Mouse (Mus musculus) left cerebral cortex, postnatal 14 days (tissue): ENCODE measurements around the gene Shank1. TPM values are rescaled to one million over a fixed set of nuclear protein-coding genes. Genes with fewer than 3 reads are reported as not detected.
A peak's percentile ranks its signal among the peaks of the same experiment; 100 is the strongest.

Experiments
- DNase-seq, 2 experiments: peaks; one replicate each; pipeline ENCODE4 v3.0.0; 2021 to 2022; ENCODE audit warnings: low spot score in 2 of 2, mixed read lengths in 1 of 2
- intact Hi-C: fragments of 180-260 bp; cut with DNase I; formaldehyde crosslinking; loops from one replicate; pipeline ENCODE4 v1.15.1; 2025
- total RNA-seq, 2 experiments: library from RNA; stranded (reverse); gene quantifications; 2 replicates each; pipeline ENCODE4 v1.2.3; 2021

Shank1 gene
- total RNA-seq, 2 experiments from 2014 or later: 512 to 537 TPM

DNA sequence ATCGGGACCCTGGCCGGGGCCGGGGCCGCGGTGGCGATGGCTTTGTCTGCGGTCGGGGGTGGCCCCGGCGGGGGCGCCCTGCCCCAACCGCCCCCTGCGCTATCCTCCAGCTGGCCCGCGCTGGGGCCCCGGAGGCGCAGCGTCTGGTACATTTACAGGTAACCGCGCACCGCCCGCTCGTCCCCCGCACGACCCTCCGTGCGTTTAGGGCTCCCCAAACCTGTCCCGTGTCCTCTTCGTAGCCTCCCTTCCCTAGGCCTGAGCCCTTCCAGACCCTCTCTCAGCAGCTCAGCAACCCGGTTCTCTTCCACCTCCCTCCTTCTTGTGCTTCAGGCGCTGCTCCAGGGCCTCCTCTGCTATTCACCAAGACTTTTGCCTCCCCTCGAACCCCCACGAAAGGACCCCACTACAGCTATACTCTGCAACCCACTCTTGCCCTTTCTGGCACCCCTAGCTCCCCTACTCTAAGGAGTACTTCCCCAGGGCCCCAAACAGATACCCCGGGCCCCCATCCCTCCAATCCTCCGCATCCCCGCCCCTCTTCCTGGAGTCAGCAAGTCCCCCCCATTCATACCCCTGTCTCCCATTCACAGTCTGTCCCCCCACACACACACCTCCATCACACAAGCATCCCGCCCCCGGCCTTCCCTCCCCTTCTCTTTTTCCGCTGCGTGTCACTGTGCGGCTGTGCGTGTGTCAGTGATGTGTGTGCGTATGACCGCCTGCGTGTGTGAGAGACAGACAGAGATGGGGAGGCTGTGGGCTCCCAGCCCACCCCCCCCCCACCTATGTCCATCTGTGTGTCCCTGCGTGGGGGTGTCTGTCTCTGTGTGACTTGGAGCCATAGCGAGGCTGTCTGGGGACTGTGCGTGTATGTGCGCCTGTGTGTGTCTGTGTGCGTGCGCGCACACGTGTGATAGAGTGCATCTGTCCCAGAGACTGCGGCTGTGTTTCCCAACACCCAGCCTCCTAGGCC lies 26.3 kb downstream of the Shank1 start:
- peak in 1 of 2 experiments; percentile 92 for DNase-seq
- intact Hi-C loops: no loop called here

- no peak for DNase-seq
- intact Hi-C loops: no loop called here
These were observed 27.2 kb downstream of the Shank1 start for GRCm38 (mm10) chr7:44337121-44337849.

DNA sequence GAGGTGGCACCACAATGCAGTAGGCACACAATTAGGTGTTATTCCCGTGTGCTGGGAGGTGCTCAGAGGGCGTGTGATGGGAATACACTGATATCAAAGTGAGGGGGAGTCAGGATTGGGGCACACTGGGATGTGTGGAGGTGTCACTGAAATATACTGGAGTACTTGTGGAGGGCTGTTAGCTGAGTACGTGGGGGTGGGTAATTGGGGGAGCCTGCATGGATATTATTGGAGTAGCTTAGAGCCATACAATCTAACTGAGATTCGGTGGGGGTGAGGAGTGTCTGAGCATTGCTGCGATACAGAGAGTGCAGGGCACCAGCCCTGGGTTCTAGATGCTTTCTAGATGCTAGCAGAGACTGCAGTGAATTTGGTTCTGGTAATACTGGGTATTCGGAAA lies 30.2 kb downstream of the Shank1 start:
- intact Hi-C loops: no loop called here

DNA sequence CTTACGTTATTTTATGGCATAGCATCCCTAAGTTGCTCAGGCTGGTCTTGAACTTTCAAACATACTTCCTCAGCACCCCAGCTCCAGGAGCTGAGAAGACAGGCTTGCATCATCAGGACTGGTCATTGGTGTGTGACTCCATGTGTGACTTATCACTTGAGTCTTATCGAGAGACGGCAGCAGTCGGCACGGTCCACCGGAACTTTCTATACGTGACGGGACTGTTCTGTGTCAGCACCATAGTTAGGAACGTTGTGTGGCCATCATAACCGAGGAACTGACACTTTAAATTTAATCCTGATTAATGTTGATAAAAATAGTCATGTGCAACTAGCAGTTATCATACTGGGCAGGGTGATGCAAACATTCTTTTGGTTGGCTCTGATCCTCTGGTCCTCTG lies 31.1 kb downstream of the Shank1 start:
- DNase-seq: no peak
- intact Hi-C loops: no loop called here

More for the DNA sequence above, 30.2 kb downstream of the Shank1 start:
- DNase-seq: no peak

DNA sequence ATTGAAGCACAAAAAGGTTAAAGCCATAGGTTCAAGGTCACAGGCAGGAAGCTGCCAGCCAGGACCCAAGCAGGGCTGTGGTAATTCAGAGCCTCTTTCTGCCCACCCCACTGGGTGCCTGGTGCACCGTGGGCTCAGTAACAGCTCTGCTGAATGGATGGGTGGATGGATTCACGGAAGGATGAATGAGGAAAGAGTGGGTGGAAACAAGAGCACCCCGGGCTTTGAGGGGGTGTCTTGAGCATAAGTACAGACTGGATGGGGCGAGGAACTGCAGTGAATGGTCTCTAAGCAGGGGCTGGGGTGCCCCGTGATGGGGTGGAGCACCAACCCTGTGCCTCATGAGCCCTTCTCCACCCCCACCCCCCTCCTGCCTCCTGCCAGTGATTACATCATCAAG lies 31.7 kb downstream of the Shank1 start:
- DNase-seq: peak in 1 of 2 experiments; percentile 50
- intact Hi-C loops: no loop called here

- intact Hi-C loops: no loop called here
These were observed 33.5 kb downstream of the Shank1 start for GRCm38 (mm10) chr7:44343459-44344015.

DNA sequence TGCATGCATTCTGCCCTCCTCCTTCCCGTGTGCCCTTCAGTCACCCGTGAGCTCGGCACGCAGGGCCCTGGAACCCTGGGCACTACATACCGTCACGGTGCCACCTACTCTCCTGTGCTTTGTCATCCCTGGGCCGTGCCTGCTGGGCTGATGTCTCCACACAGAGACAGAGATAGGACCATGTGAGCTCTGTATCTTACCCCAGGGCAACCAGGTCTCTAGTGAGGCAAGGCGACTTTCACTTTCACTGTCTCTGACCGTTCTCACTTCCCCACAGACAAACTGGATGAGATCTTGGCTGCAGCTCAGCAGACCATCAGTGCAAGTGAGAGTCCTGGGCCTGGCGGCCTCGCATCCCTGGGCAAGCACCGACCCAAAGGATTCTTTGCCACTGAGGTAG lies 34.6 kb downstream of the Shank1 start:
- intact Hi-C loops: no loop called here
- no peak for DNase-seq

More at GRCm38 (mm10) chr7:44343459-44344015, 33.5 kb downstream of the Shank1 start:
- DNase-seq: no peak

DNA sequence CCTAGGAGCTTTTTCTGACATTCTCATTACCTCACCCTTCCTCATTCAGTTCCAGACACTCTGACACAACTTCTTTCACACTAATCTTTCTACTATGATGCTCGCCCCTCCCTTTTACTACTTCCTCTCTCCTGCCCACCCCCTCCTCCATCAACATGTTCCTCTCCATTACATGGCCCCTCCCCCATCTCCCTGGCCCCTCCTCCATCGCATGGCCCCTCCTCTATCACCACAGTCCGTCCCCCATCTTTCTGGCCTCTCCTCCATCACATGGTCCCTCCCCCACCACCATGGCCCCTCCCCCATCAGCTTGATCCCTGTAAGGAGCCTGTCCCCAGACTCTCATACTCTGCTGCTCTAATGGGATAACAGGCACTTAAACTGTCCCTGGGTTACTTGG lies 39.0 kb downstream of the Shank1 start:
- DNase-seq: no peak
- intact Hi-C loops: no loop called here

- intact Hi-C loops: loop anchor here (1.0 kb wide), 1 partner anchor 89 kb away; no protein-coding TSS in a partner anchor
- DNase-seq: peak; percentile 90 to 95
These were observed 41.1 kb downstream of the Shank1 start for GRCm38 (mm10) chr7:44350957-44351711.

DNA sequence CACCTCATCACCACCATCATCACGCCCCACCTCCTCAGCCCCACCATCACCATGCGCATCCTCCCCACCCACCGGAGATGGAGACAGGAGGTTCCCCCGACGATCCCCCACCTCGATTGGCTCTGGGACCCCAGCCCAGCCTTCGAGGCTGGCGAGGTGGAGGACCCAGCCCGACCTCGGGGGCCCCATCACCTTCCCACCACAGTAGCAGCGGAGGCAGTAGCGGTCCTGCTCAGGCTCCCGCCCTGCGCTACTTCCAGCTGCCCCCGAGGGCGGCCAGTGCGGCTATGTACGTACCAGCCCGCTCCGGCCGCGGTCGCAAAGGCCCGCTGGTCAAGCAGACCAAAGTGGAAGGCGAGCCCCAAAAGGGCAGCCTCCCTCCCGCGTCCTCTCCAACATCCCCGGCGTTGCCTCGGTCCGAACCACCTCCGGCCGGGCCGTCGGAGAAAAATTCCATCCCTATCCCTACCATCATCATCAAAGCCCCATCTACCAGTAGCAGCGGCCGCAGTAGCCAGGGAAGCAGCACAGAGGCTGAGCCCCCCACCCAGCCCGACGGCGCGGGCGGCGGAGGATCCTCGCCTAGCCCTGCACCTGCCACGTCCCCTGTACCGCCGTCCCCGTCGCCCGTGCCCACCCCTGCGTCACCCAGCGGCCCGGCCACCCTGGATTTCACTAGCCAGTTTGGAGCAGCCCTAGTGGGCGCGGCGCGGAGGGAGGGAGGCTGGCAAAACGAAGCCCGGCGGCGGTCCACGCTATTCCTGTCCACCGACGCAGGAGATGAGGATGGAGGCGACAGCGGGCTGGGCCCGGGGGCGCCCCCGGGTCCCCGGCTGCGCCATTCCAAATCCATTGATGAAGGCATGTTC lies 42.1 kb downstream of the Shank1 start:
- DNase-seq: peak in 1 of 2 experiments; percentile 18
- intact Hi-C loops: loop anchor here (1.0 kb wide), 1 partner anchor 90 kb away; no protein-coding TSS in a partner anchor

DNA sequence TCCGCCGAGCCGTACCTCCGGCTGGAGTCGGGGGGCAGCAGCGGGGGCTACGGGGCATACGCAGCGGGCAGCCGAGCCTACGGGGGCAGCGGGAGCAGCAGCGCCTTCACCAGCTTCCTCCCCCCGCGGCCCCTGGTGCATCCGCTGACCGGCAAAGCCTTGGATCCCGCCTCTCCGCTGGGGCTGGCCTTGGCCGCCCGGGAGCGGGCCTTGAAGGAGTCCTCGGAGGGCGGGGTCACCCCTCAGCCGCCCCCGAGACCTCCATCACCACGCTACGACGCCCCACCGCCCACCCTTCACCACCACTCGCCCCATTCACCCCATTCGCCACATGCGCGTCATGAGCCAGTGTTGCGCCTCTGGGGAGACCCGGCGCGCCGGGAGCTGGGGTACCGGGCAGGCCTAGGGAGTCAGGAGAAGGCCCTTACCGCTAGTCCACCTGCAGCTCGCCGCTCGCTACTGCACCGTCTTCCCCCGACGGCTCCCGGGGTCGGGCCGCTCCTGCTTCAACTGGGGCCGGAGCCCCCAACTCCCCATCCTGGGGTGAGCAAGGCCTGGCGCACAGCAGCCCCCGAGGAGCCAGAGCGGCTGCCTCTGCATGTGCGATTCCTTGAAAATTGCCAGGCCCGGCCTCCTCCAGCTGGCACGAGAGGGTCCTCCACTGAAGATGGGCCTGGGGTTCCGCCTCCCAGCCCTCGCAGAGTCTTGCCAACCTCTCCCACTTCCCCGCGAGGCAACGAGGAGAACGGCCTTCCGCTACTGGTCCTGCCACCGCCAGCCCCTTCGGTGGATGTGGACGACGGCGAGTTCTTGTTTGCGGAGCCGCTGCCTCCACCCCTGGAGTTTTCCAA lies 42.9 kb downstream of the Shank1 start:
- DNase-seq: peak in 1 of 2 experiments; percentile 22
- intact Hi-C loops: no loop called here

- intact Hi-C loops: no loop called here
- no peak for DNase-seq
These were observed 43.7 kb downstream of the Shank1 start for GRCm38 (mm10) chr7:44353601-44354340.

DNA sequence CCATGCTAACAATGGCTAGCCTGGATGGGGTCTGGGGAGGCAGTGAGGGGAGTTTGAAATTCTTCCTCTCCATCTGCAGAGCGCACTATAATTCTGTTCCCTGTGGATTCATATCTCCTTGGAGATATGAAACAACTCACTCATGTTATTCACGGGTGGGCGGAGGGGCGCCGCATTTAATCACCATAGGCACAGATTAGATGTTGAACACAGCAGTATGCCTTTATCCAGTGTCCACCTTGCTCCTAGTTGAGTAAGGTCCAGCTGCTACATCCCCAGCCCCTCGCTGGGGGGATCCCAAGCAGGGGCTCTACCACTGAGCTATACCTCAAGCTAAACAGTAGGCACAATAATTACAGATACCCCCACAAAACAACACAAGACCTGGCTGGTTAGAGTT lies 45.4 kb downstream of the Shank1 start:
- intact Hi-C loops: no loop called here
- DNase-seq: peak in 1 of 2 experiments; percentile 36

DNA sequence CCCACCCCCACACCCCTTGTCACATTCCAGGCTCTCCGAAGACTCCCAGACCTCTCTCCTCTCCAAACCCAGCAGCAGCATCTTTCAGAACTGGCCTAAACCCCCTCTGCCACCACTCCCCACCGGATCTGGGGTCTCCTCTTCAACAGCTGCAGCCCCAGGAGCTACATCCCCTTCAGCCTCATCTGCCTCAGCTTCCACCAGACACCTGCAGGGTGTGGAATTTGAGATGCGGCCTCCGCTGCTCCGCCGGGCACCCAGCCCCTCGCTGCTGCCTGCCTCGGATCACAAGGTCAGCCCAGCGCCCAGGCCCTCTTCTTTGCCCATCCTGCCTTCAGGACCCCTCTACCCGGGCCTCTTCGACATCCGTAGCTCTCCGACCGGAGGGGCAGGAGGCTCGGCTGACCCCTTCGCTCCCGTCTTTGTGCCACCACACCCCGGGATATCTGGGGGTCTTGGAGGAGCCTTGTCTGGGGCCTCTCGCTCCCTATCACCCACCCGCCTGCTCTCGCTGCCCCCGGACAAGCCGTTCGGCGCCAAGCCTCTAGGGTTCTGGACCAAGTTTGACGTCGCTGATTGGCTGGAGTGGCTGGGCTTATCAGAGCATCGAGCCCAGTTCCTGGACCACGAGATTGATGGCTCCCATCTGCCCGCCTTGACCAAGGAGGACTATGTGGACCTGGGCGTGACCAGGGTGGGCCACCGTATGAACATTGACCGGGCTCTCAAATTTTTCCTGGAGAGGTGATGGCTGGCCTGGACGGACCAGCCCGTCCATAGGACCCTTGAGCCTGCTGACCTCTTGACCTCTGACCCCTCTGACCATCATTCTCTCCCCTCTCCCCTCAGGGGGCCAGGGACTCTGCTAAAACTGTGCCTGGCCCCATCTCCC lies 46.8 kb downstream of the Shank1 start:
- peak in 1 of 2 experiments; percentile 27 for DNase-seq
- intact Hi-C loops: no loop called here

DNA sequence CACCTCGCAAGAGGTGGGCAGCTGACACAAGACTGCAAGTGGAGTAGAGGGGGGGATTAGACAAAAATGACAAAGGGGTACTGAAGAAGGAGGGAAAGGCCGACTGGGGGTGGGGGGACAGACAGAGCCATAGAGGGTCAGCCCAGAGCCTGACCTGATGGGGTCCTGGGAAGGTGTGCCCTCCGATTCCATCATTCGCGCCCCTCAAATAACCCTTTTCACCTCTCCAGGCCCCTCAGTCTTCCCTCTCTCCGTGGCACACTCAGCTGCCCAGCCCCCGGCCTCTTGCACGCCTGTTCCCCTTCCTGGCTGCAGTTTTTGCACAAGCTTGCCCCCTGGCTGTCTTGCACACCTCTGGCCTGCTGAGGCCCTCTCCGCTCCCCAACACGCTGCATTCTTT lies 47.5 kb downstream of the Shank1 start:
- no peak for DNase-seq
- intact Hi-C loops: no loop called here

DNA sequence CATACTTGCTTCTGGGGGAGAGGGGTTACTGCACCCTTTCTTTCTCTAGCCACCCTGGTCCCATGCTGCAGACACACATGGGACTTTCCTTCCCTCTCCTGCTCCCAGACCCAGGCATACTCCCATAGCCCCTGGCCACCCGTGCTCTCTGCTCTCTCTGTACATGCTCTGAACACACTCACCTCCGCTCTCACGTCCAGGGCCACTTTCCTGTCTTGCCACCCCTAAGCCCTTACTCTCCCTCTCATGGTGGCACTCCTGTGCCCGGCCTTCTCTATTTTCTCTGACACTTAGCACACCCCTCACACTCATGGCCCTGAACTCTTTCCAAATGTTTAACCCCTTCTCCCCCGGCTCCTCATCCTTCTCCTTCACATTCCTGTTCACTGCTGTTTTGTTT lies 48.0 kb downstream of the Shank1 start:
- no peak for DNase-seq
- intact Hi-C loops: no loop called here
